Mouse (Mus musculus) monocyte, adult 2 months (primary cell): ENCODE measurements around the gene Disc1.
A peak's percentile ranks its signal among the peaks of the same experiment; 100 is the strongest.

Experiments
- DNase-seq, 2 experiments: peaks; one replicate each; pipeline ENCODE4 v3.0.0; 2022; ENCODE audit warnings: low spot score in 2 of 2, low read depth in 1 of 2

Disc1 gene

DNA sequence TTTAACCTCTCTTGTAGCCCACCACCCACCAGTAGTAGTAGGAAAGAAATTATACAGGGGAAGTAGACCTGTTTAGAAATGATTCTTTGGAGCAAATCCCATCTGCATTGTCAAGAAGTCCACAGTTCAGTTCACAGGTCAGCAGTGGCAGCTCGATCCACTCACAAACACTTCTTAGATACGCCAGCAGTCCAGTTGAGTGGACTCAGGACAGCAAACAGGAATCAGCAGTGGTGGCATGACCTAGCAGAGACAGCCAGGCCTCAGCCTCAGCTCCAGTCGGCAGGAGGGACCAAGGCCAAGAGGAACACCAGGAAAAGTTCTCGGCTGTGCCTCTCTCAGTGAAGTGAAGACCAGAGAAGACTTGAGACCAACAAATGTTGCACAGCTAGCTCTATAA, 121.7 kb downstream of the Disc1 start:
- DNase-seq: no peak

DNA sequence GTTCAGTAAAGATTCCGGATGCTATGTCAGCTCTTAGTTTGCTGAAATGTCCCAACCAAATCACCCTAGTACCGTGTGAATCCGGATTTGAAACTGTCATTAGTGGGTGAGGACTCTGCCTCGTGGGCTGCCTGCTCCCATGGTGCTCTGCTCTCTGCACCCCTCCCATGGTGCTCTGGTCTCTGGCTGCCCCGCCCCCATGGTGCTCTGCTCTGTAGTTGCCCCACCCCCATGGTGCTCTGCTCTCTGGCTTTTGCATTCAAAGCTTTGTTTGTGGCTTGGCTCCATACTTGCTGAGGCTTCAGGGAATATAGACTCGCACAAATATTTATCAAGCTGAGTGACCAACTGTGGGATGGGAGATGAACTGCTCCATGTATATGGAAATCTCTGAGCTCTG, 123.1 kb downstream of the Disc1 start:
- no peak for DNase-seq

DNA sequence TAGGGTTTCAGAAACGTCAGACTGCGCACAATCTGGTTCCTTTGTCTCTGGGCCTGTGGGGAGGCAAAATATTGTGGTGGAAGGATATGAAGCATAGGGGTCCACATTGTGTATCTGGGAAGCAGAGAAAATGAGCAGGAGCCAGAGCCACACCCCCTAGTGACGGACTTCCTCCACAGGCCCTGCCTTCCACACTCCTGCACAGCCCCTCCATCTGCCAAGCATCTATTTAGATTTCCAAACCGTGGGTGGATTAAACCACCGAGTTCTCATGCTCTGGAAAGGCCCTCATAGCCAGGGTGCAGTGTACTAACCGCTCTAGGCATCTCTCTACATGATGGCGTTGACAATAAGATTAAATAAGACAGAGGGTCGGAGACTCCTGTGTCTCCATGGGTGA, 124.0 kb downstream of the Disc1 start:
- DNase-seq: no peak

DNA sequence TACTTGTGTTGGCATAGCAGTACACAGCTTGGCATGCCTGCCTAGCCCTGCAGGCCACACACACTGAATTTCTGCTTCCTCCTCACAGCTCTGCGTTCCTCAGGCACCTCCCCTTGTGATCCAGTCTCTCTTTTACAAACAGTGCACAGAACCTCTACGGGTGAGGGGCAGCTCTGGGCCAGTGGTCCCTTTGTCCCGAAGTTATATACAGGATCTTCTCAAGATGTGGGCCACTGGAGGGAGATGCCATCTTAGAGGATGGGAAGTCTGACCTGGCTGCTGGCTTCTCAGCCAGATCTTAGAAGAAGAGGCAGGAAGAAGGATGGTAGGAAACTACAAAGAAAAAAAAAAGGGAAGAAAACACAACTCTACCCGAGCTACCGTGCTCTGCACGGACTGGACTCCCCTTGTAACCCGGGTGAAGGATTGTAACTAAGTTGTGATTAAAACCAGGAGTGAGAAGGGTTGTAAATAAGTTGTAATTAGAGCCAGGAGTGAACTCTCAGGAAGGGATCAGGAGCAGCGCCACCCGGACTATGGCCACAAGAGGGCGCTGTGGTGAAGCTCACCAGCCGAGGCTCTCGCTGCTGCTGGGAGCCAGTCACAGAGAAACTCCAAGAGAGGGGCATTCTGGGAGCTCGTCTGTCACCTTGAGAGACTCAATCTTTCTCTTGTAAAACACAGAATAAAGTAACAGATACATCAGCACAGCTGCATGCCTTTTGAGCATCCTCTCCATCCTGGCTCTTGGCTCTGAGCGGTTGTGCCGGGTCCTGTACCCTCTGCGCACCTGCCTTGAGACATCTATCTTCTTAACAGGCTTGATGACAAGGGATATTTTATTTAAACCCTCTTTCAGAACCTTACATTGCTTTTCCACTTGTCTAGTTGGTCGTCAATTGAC, 129.8 kb downstream of the Disc1 start:
- DNase-seq: peak; percentile 10 to 35

DNA sequence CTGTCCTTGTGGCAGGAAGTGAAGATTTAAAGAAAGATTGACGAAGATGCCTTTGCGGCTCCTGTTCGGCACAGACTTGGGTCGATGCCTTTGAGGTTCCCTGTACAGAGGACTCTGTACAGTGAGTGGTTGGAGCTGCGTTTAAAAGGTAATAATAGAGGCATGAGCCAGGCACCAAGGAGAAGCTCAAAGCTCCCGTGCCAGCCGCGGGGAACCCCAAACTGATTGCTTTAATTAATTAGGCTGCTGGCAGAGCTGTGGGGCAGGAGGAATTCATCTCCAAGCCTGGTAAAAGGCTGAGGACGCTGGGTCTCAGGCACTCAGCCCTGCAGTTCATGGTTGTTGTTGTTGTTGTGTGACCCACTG, 130.4 kb downstream of the Disc1 start:
- no peak for DNase-seq

DNA sequence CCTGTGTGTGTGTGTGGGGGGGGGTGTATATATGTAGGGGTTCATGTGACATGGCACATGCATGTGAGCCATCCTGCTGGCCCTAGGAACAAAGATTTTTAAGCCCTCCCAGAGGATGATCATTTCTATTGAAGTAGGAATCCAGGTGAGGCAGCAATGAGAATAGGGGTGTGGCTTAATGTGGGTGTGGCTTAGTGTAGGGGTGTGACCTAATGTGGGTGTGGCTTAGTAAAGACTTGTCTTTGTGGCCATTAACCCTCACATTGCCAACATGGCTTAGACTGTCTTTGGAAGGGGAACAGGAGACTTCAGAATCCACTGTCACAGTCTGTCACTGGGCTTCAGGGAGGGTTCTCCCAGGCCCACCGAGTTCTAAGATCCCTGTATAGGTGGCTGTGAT, 130.9 kb downstream of the Disc1 start:
- DNase-seq: no peak

DNA sequence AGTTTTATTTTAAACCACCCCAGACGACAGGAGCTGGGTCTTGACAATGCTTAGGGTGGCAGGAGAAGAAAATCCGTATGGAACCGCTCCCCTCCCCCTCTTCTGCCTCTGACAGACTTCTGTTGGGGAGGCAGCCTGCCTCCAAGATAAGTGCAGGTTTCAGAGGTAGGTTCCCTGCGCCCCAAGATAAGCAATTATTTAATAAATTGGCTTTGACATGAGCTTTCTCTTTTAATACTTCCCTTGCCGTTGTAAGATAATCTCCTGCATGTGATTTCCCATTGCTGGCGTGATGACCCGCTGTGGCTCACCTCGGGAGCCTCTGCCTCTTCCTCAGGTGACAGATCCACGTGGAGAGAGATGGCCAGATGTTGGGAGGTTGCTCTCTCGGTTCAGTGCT, 133.0 kb downstream of the Disc1 start:
- DNase-seq: no peak

DNA sequence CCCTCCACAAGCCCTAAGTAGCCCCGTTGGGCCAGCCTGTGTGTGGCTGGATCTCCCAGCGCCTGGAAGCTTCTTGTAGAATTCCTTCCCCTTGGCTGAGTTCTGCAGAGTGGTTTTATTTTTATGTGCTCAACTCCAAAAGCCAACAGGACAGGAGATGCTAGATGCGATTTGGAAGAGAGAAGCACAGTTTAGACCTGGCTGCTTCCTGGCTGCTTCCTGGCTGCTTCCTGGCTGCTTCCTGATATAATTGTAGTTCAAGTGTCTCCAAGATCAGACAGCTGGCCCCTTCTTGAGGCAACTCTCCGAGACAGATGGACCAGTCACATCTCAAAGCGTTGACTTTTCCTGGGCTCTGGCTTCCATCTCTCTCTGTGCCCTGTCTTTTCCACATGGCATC, 139.7 kb downstream of the Disc1 start:
- no peak for DNase-seq

DNA sequence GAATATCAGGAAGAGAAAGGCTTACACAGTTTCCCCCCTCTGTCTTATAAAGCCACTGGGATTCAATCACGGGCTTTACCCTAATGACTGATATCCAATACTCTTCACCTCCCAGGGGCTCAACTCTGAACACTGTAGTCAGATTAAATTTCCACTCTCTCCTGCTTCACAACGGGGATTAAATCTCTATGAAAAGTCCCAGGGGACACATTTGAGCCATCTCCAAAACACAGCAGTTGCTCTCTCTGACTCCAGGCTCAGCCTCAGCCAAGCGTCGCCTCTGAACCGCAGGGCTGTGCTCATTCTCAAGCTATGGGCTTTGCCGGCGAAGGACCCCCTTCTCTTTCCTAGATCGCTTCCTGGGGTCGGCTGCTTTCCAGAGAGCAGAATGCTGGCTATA, 141.1 kb downstream of the Disc1 start:
- no peak for DNase-seq

DNA sequence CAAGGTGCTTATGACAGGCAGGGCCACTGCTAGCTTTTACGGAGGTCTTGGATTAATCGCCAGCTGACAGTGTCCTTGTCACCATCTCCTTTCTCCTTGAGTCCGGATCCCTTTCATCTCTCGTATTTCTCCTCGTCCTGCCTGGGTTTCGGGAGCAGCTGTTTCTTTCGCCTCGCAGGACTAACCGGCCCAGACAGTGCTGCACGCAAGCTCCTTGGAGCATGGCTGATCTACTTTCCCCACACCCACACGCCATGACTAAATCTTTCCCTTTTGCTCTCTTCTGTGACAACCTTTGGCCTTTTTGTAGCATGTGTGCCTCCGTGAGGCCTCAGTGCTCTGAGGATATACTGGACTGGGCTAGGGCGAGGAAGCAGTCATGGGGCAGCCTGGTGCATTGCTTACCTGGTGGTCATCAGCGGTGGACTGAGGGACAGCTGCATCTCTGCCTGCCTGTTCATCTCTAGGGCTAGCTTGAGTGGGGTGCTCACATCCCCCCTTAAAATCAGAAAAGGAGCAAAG, 142.6 kb downstream of the Disc1 start:
- DNase-seq: no peak

DNA sequence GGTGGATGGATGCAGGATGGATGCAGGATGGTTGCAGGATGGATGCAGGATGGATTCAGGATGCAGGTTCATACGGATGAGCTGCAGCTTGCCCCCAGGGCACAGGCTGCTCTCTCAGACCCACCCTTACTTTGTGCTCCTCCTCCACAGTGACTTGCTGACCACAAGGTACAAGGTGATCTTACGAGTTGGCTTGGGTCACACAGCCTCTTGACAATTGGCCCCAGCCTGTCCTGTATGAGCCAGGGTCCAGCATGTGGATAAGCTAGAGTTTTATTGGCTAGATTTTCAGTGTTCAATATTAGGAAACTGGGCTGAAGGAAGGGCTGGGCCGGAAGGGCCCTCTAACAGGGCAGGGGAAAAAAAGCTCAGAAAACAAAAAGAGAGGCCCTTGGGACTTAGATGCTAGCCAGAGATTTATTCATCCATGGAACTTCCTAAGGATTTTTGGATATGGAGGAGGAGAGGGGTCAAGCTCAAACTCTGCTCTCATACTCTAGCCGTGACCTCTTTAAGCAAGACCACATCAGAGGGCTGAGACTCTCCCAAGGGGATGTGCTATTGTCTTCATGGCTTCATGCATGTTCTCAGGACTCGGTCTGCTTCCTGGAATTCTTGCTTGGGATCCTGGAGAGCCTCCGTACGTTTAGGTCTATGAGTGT, 143.5 kb downstream of the Disc1 start:
- no peak for DNase-seq

DNA sequence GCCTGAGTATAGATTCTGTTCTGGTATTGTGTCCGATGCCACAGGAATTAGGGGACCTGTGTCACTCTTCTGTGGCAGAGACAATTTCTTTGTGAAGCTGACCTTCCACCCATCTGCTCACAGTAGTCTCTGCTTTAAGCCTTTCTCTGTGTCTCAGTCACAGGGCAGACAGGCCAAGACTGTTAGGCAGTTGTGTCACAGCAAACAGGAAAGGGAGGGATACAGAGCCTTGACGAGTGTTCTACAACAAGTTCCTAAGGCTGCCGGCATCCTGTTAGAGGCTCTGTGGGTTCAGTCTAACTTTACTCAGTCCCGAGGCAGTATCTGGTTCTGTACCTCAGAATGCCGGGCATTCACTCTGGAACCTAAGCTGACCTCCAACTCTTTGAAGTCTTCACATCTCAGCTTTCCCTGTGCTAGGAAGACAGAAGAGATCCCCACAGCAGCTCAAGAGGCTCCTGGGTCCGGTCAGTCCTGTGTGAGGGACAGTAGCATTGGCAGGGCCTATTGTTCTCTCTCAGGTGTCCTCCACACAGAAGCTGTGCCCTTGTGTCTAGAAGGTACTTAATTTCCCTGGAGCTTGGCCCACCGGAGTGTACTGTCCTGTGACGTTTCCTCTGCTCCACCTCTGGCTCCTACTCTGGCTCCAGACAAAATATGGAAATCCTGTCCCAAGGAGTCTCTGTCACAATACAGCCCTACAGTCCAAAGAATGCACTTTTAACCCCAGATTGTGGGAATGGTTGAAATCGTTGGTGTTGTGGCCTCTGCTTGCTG, 144.6 kb downstream of the Disc1 start:
- no peak for DNase-seq

DNA sequence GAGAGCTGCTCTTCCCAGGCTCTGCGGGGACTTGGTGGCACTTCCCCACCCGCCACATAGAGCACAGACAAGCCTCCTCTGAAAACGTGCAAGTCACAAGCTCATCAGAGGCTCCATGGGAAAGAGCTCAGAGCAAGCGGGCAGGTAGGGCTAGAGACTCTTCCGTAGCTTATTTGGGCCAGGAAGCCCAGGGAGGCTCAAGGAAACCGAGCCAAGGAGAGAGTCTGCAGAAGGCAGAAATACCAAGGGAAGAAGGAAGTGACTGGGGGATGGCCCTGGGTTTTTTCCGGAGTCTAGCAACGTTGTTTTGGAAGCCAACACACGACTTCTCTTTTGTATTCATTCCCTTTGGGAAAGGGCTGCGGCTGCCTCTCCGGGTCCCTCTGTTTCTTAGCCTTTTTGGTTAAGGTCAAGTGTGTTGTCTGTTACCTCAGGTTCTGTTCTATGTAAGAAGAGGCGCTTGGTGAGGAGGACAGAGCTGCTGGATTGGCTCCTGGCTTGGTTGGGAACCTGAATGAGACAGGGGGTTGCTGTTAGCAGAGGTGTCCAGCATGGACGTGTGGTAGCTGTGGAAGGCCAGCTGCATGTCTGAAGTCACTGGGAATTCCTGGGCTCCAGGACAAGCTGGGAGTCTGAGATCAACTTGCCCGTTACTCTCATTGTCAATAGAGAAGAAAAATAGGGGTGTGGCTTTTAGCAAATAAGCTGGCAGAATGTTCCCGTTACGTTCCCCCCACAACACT, 145.4 kb downstream of the Disc1 start:
- no peak for DNase-seq

DNA sequence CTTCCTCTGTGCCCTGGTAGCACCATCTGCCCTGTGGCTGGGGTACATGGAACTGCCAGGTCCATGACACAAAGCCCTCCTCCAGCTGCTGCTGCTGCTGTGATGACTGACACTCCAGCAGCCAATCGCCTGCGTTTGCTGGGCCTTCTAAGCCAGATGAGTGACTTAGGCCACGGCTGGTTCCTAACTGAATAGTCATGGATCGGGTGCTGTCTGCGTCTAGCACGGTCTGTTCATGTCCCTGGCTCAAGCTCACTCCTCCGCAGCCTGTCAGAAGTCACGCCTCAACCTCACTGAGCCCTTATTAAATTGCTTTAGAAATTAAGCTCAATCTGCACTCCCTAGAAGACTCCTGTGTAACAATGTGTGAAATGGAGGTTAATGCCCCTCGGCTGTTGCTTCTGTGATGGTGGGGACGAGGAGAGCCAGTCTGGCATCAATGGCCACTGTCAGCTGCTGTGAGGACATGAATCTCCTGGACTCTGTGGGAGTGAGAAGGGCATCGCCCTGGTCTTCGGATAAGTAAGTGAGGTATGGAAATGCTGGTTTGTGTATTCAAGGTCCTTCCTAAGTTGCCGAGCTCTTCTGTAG, 146.4 kb downstream of the Disc1 start:
- DNase-seq: no peak

DNA sequence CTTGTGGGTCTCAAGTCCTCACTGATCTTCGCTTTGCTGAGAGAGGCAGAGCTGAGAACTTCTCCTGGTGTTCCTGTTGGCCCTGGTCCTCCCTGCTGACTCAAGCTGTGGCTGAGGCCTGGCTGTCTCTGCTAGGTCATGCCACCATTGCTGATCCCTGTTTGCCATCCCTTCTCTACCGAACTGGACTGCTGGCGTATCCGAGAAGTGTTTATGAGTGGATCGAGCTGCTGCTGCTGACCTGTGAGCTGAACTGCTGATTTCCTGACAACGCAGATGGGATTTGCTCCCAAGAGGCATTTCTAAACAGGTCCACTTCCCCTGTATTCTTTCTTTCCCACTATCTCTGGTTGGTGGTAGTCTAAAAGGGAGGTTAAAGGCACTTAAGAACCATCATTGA, 147.7 kb downstream of the Disc1 start:
- DNase-seq: no peak

DNA sequence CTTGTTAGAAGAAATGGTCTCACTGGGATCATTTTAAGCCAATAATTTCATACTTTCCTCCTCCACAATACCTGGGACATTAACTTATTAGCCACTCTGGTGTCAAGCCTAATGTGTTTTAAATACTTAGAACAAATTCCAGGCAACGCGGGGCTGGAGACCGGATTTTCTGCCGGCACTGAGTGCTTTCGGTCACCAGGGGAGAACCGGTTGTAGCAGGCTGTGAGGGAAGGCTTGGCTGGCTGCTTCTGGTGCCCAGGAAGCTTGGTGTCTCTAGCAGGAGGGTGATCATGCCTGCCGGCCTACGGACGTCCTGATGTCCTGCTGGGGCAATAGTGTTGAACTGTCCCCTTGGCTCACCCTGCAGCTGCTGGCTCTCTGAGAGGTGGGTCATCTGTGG, 149.0 kb downstream of the Disc1 start:
- DNase-seq: no peak

DNA sequence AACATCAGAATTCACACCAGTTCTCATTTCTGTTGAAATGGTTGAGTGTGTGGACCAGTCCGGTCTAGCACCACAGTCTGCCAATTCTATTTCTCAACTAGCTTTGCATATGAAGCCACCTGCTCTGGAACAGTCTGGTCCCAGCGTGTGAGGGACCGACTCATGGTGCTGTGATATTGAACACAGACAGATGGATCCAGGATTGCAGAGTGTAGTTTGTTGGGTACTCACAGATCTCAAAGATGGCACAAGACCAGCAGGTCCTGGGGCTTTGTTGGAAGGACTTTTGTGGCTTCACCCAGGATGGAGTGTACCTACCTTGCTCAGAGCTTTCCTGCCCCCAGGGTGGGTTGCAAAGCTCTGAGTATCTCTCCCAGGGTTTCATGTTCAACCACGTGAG, 151.6 kb downstream of the Disc1 start:
- no peak for DNase-seq

DNA sequence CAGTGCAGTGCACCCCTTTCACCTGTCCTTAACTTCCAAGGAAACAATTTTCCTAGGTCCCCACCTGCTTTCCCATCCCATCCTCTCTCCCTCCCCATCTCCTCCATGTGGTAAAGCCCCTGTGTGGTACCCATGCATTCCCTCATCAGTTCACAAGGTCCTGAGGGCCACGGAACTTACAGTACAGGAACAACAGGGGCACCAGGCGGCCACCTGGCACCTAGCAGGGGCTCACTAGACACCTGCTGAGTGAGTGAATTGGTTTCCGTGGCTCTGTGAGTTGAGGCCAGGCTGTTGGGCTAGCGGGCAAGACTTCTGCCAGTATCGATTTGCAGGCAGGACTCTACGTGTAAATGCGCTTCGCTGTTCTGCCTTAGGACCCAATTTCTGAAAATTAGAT, 152.4 kb downstream of the Disc1 start:
- no peak for DNase-seq

DNA sequence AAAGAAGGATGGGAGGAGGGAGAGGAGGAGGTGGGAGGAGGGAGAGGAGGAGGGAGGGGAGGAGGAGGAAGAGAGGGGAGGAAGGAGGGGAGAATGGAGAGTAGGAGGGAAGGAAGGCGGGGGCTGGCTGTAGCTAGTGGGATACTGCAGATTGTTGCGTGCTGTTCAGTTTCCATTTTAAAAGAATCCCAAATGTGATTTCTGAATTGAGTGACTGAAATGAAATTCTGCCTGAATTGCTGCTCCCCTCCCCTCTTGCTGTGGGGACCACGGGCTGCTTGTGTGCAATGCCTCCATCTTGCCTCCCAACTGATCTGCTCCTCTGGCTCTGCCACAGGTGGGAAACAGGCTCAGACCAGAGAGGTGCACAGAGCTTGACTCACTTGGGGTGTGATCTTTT, 153.0 kb downstream of the Disc1 start:
- DNase-seq: no peak

DNA sequence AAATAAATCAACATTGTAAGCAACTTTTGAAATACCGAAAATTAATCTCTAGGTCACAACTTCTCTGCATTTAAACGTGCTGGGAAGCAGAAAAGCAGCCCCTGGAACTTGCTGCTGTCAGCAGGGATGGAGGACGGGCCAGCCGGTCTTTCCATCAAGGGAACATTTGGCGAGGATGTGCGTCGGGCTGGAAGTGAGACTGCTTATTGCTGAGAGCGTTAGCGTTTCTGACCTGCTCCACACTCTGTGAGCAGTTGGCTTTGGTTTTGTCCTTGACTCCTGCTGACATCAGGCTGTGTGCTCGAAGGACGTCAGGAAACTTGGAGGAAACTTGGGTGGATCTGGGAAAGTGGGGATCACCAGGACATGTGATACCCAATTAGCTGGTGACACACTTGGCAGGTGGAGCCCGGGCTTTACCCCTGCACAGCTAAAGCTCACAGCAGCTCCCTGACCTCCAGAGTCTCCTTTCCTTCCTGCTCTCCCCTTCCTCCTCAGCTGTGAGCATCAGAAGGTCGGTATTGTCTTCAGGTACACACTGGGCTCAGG, 158.7 kb downstream of the Disc1 start:
- DNase-seq: no peak
